Mouse (Mus musculus): ENCODE measurements around the gene Fmo6. TPM values are rescaled to one million over a fixed set of nuclear protein-coding genes. Genes with fewer than 3 reads are reported as not detected.

Fmo6 gene
- polyA plus RNA-seq, 1 experiment from 2014 or later, result not detected

- H3K36me3 ChIP-seq, result no peaks in the 10 kb centered on the region
- no peaks in the 10 kb centered on the region for H3K9me3 ChIP-seq
- H3K27me3 ChIP-seq (ENCODE audit: insufficient read depth, poor library complexity, severe bottlenecking), result no peaks in the 10 kb centered on the region
- 85% methylated on average over 5 of the region's 5 CpGs for WGBS
- H3K27ac ChIP-seq, result no peak overlapping the region
- DNase-seq (ENCODE audit: low spot score), result no peak
- H3K4me1 ChIP-seq (replicated peaks), result no peaks in the 10 kb centered on the region
- no peak overlapping the region for H3K4me3 ChIP-seq
Observed at GRCm38 (mm10) chr1:162937970-162938695, 818 bp upstream of the Fmo6 start.

- no peaks in the 10 kb centered on the region for H3K4me1 ChIP-seq (replicated peaks)
- DNase-seq (ENCODE audit: low spot score), result no peak
- H3K27me3 ChIP-seq (ENCODE audit: insufficient read depth, poor library complexity, severe bottlenecking), result no peaks in the 10 kb centered on the region
- H3K4me3 ChIP-seq, result no peak overlapping the region
- H3K9me3 ChIP-seq, result no peaks in the 10 kb centered on the region
- WGBS, result 78% methylated on average over 4 of the region's 4 CpGs
- no peak overlapping the region for H3K27ac ChIP-seq
- H3K36me3 ChIP-seq, result no peaks in the 10 kb centered on the region
Observed at GRCm38 (mm10) chr1:162934374-162935012, 2.8 kb downstream of the Fmo6 start.

DNA sequence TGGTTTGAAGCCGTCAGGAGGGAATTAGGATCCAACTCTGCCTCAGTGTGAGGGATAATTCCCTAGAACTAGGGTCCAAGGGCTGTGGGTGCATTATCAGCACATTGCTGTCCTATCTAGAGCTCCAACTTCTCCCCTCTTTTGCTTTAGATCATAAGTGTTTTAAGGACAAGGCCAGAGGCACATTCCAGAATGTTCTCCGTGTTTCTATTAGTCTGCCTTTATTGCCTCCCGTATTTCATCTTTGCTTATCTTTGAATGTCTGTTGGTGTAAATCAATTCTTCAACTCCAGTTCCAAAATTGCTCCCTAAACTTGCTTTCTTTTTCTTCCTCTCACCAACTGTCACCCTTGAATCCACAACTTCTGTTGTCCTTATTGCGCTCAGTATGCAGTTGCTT lies 4.9 kb downstream of the Fmo6 start:
- WGBS, result 92% methylated on average over 4 of the region's 4 CpGs

DNA sequence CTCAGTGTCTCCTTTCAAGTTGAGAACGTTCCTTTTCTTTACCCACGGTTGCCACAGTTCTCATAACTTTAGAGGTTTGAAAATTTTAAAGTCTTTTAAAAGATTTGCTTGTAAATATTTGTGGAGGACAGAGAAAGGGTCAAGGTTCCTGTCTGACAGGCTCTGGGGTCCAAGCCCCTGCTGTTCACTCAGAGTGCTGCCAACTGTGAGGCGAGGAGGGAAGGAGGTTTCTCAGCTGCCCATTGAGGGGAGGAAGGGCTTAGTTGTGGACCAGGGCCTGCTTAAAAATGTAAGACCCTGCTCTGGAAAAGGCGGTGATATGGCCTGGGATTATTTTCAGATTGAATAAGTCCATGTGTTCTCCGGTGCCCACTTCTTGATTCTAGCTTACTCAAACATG lies 5.4 kb downstream of the Fmo6 start:
- no peak overlapping the region for H3K4me3 ChIP-seq
- H3K9me3 ChIP-seq, result no peaks in the 10 kb centered on the region
- no peaks in the 10 kb centered on the region for H3K27me3 ChIP-seq (ENCODE audit: insufficient read depth, poor library complexity, severe bottlenecking)
- H3K36me3 ChIP-seq, result no peaks in the 10 kb centered on the region
- H3K27ac ChIP-seq, result no peak overlapping the region
- no peaks in the 10 kb centered on the region for H3K4me1 ChIP-seq (replicated peaks)
- 80% methylated on average over 5 of the region's 5 CpGs for WGBS
- no peak for DNase-seq (ENCODE audit: low spot score)

More for the DNA sequence above, 4.9 kb downstream of the Fmo6 start:
- no peak for DNase-seq (ENCODE audit: low spot score)
- no peaks in the 10 kb centered on the region for H3K4me1 ChIP-seq (replicated peaks)
- H3K4me3 ChIP-seq, result no peak overlapping the region
- no peaks in the 10 kb centered on the region for H3K36me3 ChIP-seq
- H3K9me3 ChIP-seq, result no peaks in the 10 kb centered on the region
- no peaks in the 10 kb centered on the region for H3K27me3 ChIP-seq (ENCODE audit: insufficient read depth, poor library complexity, severe bottlenecking)
- no peak overlapping the region for H3K27ac ChIP-seq

DNA sequence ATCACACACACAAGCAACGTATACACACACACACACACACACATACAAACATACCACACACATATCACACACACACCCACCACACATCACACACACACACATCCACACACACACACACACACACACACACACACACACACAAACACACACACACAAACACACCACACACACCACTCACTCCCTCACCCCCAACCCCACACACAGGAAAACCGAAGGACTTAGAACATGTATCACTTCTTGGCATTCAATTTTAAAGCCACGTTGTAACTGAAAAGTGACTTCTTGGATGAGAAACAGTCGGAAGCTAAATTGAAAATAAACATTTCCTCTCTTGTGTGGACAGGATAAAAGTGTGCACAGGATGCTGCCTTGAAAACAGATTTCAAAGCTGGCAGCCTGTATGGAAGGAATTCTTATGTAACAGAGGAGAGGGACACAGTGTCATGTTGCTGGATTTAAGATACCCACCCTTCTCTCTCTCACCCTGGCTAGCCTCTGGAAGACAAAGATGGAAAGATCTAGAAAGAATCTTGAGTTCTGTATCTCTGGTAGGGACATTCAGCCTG lies 5.9 kb downstream of the Fmo6 start:
- 85% methylated on average over 4 of the region's 4 CpGs for WGBS
- Histone ChIP-seq H3K9me3 (no peaks in the 10 kb centered on the region), H3K27me3 (ENCODE audit: insufficient read depth, poor library complexity, severe bottlenecking) (no peaks in the 10 kb centered on the region), H3K4me1 (replicated peaks) (no peaks in the 10 kb centered on the region), H3K36me3 (no peaks in the 10 kb centered on the region), H3K27ac (no peak overlapping the region), H3K4me3 (no peak overlapping the region)
- no peak for DNase-seq (ENCODE audit: low spot score)

- no peaks in the 10 kb centered on the region for H3K4me1 ChIP-seq (replicated peaks)
- WGBS, result 81% methylated on average over 2 of the region's 2 CpGs
- H3K36me3 ChIP-seq, result no peaks in the 10 kb centered on the region
- H3K27me3 ChIP-seq (ENCODE audit: insufficient read depth, poor library complexity, severe bottlenecking), result no peaks in the 10 kb centered on the region
- H3K4me3 ChIP-seq, result no peak overlapping the region
- H3K9me3 ChIP-seq, result no peaks in the 10 kb centered on the region
- DNase-seq (ENCODE audit: low spot score), result no peak
- no peak overlapping the region for H3K27ac ChIP-seq
Observed at GRCm38 (mm10) chr1:162930631-162931030, 6.7 kb downstream of the Fmo6 start.

DNA sequence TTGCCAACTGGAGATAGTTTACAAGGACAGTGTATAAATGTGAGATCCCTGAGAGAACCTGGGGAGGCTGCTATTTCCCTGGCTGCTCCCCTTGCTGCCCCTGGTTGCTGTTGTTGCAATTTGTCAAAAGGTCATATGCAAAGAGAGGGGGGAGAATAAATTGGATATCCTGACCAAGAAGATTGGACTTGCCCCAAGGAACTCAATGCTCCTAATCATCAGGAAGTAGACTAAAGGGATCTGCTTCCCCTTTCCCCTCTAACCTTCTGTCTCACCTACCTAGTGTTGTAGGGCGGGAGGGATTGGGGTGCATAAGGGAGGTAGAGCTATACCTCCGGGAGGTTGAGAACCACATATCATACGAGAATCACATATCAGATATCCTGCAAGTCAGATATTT lies 8.2 kb downstream of the Fmo6 start:
- no peak overlapping the region for H3K27ac ChIP-seq
- no peaks in the 10 kb centered on the region for H3K27me3 ChIP-seq (ENCODE audit: insufficient read depth, poor library complexity, severe bottlenecking)
- no peak for DNase-seq (ENCODE audit: low spot score)
- H3K36me3 ChIP-seq, result no peaks in the 10 kb centered on the region
- no peak overlapping the region for H3K4me3 ChIP-seq
- 87% methylated on average over 3 of the region's 3 CpGs for WGBS
- H3K9me3 ChIP-seq, result no peaks in the 10 kb centered on the region
- no peaks in the 10 kb centered on the region for H3K4me1 ChIP-seq (replicated peaks)

GRCm38 (mm10) chr1:162925121-162925520 lies 12.2 kb downstream of the Fmo6 start:
- H3K36me3 ChIP-seq, result no peaks in the 10 kb centered on the region
- no peak for DNase-seq (ENCODE audit: low spot score)
- no peak overlapping the region for H3K4me3 ChIP-seq
- H3K4me1 ChIP-seq (replicated peaks), result no peaks in the 10 kb centered on the region
- H3K27me3 ChIP-seq (ENCODE audit: insufficient read depth, poor library complexity, severe bottlenecking), result no peaks in the 10 kb centered on the region
- 50% methylated on average over 1 of the region's 1 CpGs for WGBS
- no peak overlapping the region for H3K27ac ChIP-seq
- H3K9me3 ChIP-seq, result no peaks in the 10 kb centered on the region

DNA sequence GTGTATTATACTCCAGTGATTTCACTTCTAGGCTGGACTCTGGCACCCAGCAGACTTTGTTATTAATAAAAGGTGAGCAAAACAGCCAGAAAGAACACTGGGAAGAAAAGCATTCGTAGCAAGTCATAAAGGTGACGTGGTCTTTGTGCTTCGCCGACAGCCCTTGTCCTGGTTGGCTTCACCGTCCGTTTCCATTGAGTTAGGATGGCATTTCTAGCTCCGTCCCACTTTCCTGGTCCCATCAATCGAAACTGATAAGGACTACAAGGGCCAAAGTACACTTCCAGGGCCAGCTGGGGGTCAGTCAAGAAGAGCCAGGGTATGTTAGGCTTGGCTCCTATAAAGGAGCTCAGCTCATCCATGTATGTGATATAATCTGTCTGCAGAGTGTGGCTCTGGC lies 20.7 kb downstream of the Fmo6 start:
- DNase-seq (ENCODE audit: low spot score), result no peak
- no peak overlapping the region for H3K27ac ChIP-seq
- H3K9me3 ChIP-seq, result no peaks in the 10 kb centered on the region
- H3K27me3 ChIP-seq (ENCODE audit: insufficient read depth, poor library complexity, severe bottlenecking), result no peaks in the 10 kb centered on the region
- WGBS, result 79% methylated on average over 8 of the region's 8 CpGs
- no peaks in the 10 kb centered on the region for H3K4me1 ChIP-seq (replicated peaks)
- H3K4me3 ChIP-seq, result no peak overlapping the region
- no peaks in the 10 kb centered on the region for H3K36me3 ChIP-seq

- Histone ChIP-seq H3K9me3 (no peaks in the 10 kb centered on the region), H3K4me3 (no peak overlapping the region), H3K4me1 (replicated peaks) (no peaks in the 10 kb centered on the region), H3K36me3 (no peaks in the 10 kb centered on the region), H3K27me3 (ENCODE audit: insufficient read depth, poor library complexity, severe bottlenecking) (no peaks in the 10 kb centered on the region), H3K27ac (no peak overlapping the region)
- WGBS, result 93% methylated on average over 4 of the region's 4 CpGs
- DNase-seq (ENCODE audit: low spot score), result no peak
Observed at GRCm38 (mm10) chr1:162914932-162915556, 22.3 kb downstream of the Fmo6 start.

DNA sequence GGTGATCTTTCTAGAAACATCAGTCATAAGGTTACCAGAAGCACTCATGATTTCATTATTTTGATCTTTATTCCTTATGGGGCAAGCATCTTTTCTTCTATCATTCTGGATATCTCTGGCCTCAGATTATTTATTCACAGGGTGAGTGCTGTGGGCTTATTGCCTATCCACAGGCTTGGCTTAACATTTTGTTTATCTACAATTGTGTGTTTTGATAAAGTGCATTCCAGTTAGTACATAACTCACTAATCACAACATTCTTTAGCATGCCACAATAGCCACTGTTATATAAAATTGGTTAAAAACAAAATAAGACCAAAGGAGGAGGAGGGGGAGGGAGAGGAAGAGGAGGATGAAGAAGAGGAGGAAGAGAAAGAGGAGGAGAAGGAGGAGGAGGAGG lies 25.2 kb downstream of the Fmo6 start:
- H3K27me3 ChIP-seq (ENCODE audit: insufficient read depth, poor library complexity, severe bottlenecking), result no peaks in the 10 kb centered on the region
- H3K9me3 ChIP-seq, result no peaks in the 10 kb centered on the region
- H3K4me1 ChIP-seq (replicated peaks), result no peaks in the 10 kb centered on the region
- no peak for DNase-seq (ENCODE audit: low spot score)
- H3K27ac ChIP-seq, result no peak overlapping the region
- H3K36me3 ChIP-seq, result no peaks in the 10 kb centered on the region
- H3K4me3 ChIP-seq, result no peak overlapping the region

DNA sequence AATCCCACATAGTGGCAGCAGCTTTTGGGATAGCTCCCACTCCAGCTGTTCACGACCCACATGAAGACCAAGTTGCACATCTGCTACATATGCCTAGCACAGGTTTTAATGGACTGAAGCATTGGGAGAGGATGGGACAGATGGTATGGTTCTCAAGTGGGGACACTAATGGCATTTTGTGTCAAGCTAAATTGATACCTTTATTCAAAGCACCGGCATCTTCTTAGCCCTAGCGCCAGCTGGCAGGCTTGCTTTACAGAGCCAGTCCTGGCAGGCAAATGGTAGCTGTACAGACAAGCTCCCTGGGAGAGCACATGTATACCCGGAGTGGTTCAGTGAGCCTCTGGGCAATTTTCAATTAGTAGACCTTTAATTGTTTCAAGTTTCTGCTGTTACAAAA lies 35.4 kb downstream of the Fmo6 start:
- Histone ChIP-seq H3K27ac (no peak overlapping the region), H3K27me3 (ENCODE audit: insufficient read depth, poor library complexity, severe bottlenecking) (no peaks in the 10 kb centered on the region), H3K36me3 (no peaks in the 10 kb centered on the region), H3K4me1 (replicated peaks) (no peaks in the 10 kb centered on the region), H3K4me3 (no peak overlapping the region), H3K9me3 (no peaks in the 10 kb centered on the region)
- 81% methylated on average over 4 of the region's 4 CpGs for WGBS
- DNase-seq (ENCODE audit: low spot score), result no peak
